Mouse (Mus musculus) embryo, embryonic 11 days (tissue): ENCODE data around the gene Try5.
"Not testable (repeated sequence)": the region's sequence is repeated elsewhere in the genome, so short reads cannot be mapped to it uniquely, and the experiment has no call there.

Experiments
- DNase-seq: peaks from one replicate; pipeline ENCODE4 v3.0.0-alpha.2; 2015

Gene Try5

DNA sequence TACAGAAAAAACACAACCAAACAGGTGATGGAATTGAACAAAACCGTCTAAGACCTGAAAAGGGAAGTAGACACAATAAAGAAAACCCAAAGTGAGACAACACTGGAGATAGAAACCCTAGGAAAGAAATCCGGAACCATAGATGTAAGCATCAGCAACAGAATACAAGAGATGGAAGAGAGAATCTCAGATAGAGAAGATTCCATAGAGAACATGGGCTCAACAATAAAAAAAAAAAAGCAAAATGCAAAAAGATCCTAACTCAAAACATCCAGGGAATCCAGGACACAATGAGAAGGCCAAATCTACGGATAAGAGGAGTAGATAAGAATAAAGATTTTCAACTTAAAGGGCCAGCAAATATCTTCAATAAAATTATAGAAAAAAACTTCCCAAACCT, at the start of gene Try5:
Gene Try5 (minus strand): TSS at position 101 of the 400 bp plus-strand sequence.
- not testable (repeated sequence) for DNase-seq

GRCm38 (mm10) chr6:41353932-41354331, 37.3 kb upstream of the Try5 start, which contains the start of gene Try10:
Gene Try10 (plus strand): TSS chr6:41354105.
- DNase-seq, result no peak

- DNase-seq, result no peak
Observed at GRCm38 (mm10) chr6:41301969-41302368, 14.7 kb downstream of the Try5 start, which contains the start of gene Try4. Gene Try4 (plus strand): TSS chr6:41302269.

DNA sequence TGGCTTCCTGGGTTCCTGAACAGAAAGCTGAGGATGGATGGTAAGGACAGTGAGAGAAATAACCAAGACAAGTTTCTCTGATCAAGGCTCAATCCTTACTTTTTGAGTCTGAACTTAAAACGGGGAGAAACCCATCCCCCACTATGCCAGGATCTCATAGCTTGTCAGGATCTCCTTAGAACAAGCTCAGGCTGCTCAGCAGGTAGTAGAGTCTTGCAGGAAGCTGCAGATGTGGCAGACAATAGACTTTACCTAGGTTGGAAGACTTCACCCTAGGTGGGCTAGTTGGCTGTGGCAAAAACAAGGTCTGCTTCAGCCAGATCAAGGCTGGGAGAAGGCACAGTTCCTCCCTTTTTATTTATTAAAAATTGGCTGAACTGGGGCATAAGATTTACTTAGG, 18.4 kb downstream of the Try5 start:
- no peak for DNase-seq

DNA sequence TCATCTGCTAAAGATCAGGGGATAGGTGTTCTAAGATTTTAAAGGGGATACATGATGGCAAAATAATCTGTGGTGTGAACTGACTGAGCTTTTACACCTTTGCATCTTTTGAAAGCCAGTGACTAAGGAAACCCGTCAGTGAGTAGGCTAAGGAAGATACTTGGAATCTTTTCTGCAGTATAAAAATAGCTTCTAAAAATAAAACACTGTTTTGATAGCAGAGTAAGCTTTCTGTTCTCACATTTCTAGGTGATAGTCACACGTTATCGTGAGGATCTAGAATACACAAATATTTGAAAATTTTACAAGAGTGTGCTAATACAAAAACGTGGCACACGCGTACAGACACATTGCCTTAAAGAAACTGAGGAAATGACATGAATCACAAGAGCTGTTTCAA, 50.5 kb downstream of the Try5 start:
- DNase-seq, result no peak

DNA sequence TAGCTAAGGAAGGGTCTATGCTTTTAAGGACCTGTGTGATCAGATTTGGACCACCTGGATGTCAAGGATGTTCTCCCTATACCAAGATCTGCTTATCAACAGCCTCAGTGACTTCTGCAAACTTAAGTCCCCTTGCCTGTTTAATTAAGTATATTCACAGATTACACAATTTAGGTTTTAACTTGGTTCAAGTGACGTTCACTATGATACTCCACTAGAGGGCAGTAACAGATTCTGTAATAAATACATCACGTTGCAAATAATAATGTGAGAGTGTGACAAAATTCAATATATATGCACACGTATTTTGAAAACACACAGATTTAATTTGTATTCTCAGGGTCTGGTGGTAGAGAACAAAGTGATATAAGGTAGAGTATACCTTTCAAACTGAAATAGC, 53.8 kb downstream of the Try5 start:
- peak; percentile 12 for DNase-seq
